Mouse (Mus musculus) hindbrain, embryonic 12.5 days (tissue): ENCODE measurements around the gene Gm27027. TPM values are rescaled to one million over a fixed set of nuclear protein-coding genes. Genes with fewer than 3 reads are reported as not detected.

Experiments
- ATAC-seq: fragments of 200-750 bp; cut with Nextera tagmentation; 2 replicates; pipeline ENCODE4 v1.8.0; 2017; ENCODE audit warnings: moderate TSS enrichment; ENCODE audit not compliant: low FRiP score
- H3K27ac ChIP-seq: fragments of 300-500 bp; sonication (generic); 2 replicates; pipeline ENCODE4 v1.5.1; 2016; ENCODE audit warnings: mild to moderate bottlenecking
- H3K27me3 ChIP-seq: fragments of 300-500 bp; sonication (generic); 2 replicates; pipeline ENCODE4 v1.6.1; 2016; ENCODE audit warnings: mild to moderate bottlenecking
- H3K36me3 ChIP-seq: fragments of 300-500 bp; sonication (generic); 2 replicates; pipeline ENCODE4 v1.6.1; 2016; ENCODE audit warnings: mild to moderate bottlenecking
- H3K4me1 ChIP-seq: fragments of 300-500 bp; sonication (generic); 2 replicates; pipeline ENCODE4 v1.6.1; 2016
- H3K4me2 ChIP-seq: fragments of 300-500 bp; sonication (generic); replicated peaks from 2 replicates; pipeline ENCODE4 v1.6.1; 2016; ENCODE audit warnings: mild to moderate bottlenecking
- H3K4me3 ChIP-seq: fragments of 300-500 bp; sonication (generic); 2 replicates; pipeline ENCODE4 v1.5.1; 2016; ENCODE audit warnings: mild to moderate bottlenecking
- H3K9ac ChIP-seq: fragments of 300-500 bp; sonication (generic); 2 replicates; pipeline ENCODE4 v1.6.1; 2016; ENCODE audit warnings: mild to moderate bottlenecking, moderate library complexity
- H3K9me3 ChIP-seq: fragments of 300-500 bp; sonication (generic); replicated peaks from 2 replicates; pipeline ENCODE4 v1.6.1; 2016; ENCODE audit warnings: mild to moderate bottlenecking
- WGBS: fragments of 180-500 bp; shearing (Covaris S2); methylation state at CpG from one replicate; pipeline ENCODE4 v1.1.7; 2016; 5-methylcytosine and 5-hydroxymethylcytosine counted together
- polyA plus RNA-seq: library from polyadenylated mRNA; unstranded; fragments of >200 nt; fragmentation: Nextera tagmentation; extraction: Ambion mirVana; gene quantifications from 2 replicates; pipeline ENCODE4 v1.2.1, GENCODE M21; 2016

Gene Gm27027
- polyA plus RNA-seq, 1 experiment from 2014 or later: not detected

GRCm38 (mm10) chr2:93953726-93954125 lies 42.4 kb downstream of the Gm27027 start:
- Histone ChIP-seq H3K4me3 (no peak overlapping the region), H3K4me2 (no peak overlapping the region), H3K9me3 (no peaks in the 10 kb centered on the region), H3K4me1 (peaks cover 22% of the 10 kb centered on the region), H3K9ac (no peak overlapping the region; the same call in 1 of the 2 replicates), H3K36me3 (no peaks in the 10 kb centered on the region), H3K27ac (no peak overlapping the region), H3K27me3 (peaks cover 57% of the 10 kb centered on the region)
- ATAC-seq: no peak
- 85% methylated on average over 9 of the region's 9 CpGs for WGBS

- Histone ChIP-seq H3K27ac (no peak overlapping the region), H3K4me1 (no peaks in the 10 kb centered on the region), H3K27me3 (no peaks in the 10 kb centered on the region), H3K9ac (no peak overlapping the region), H3K4me2 (no peak overlapping the region), H3K9me3 (peaks cover 8% of the 10 kb centered on the region; the same call in 1 of the 2 replicates), H3K36me3 (no peaks in the 10 kb centered on the region), H3K4me3 (no peak overlapping the region)
- ATAC-seq: no peak
- 60% methylated on average over 5 of the region's 5 CpGs for WGBS
These were observed 49.2 kb downstream of the Gm27027 start for GRCm38 (mm10) chr2:93946976-93947375.

GRCm38 (mm10) chr2:93944855-93945254 lies 51.3 kb downstream of the Gm27027 start:
- Histone ChIP-seq H3K9ac (no peak overlapping the region), H3K4me1 (no peaks in the 10 kb centered on the region), H3K36me3 (no peaks in the 10 kb centered on the region), H3K9me3 (peaks cover 8% of the 10 kb centered on the region; the same call in 1 of the 2 replicates), H3K4me3 (no peak overlapping the region), H3K27ac (no peak overlapping the region), H3K27me3 (no peaks in the 10 kb centered on the region), H3K4me2 (no peak overlapping the region)
- ATAC-seq: no peak
- 96% methylated on average over 4 of the region's 4 CpGs for WGBS

DNA sequence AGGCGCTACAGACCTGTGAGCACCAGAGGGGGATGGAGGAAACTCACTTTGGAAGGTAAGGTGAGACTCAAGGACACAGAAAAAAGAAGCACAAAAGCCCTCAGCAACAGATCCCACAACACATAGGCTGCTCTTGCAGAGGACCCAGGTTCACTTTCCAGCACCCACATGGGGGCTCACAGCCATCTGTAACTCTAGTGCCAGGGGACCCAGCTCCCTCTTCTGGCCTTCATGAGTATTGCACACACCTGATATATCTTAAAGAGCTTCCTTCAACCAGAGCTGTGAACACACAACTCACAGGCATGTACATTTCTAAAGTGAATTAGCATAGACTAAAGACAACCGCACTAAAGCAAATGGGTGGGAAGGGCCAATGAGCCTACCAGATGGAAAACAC lies 52.1 kb downstream of the Gm27027 start:
- 82% methylated on average over 2 of the region's 2 CpGs for WGBS

GRCm38 (mm10) chr2:93941670-93942069 lies 54.5 kb downstream of the Gm27027 start:
- H3K27me3 ChIP-seq: no peaks in the 10 kb centered on the region
- ATAC-seq: no peak
- no peak overlapping the region for H3K27ac ChIP-seq
- H3K4me3 ChIP-seq: no peak overlapping the region
- peaks cover 8% of the 10 kb centered on the region; the same call in 1 of the 2 replicates for H3K9me3 ChIP-seq
- H3K36me3 ChIP-seq: no peaks in the 10 kb centered on the region
- WGBS: 86% methylated on average over 11 of the region's 11 CpGs
- no peaks in the 10 kb centered on the region for H3K4me1 ChIP-seq
- no peak overlapping the region for H3K9ac ChIP-seq
- no peak overlapping the region for H3K4me2 ChIP-seq

More for the DNA sequence above, 52.1 kb downstream of the Gm27027 start:
- ATAC-seq: no peak
- H3K9me3 ChIP-seq: peaks cover 8% of the 10 kb centered on the region; the same call in 1 of the 2 replicates
- H3K4me2 ChIP-seq: no peak overlapping the region
- H3K27ac ChIP-seq: no peak overlapping the region
- H3K4me3 ChIP-seq: no peak overlapping the region
- no peak overlapping the region for H3K9ac ChIP-seq
- no peaks in the 10 kb centered on the region for H3K36me3 ChIP-seq
- H3K27me3 ChIP-seq: no peaks in the 10 kb centered on the region
- H3K4me1 ChIP-seq: no peaks in the 10 kb centered on the region

DNA sequence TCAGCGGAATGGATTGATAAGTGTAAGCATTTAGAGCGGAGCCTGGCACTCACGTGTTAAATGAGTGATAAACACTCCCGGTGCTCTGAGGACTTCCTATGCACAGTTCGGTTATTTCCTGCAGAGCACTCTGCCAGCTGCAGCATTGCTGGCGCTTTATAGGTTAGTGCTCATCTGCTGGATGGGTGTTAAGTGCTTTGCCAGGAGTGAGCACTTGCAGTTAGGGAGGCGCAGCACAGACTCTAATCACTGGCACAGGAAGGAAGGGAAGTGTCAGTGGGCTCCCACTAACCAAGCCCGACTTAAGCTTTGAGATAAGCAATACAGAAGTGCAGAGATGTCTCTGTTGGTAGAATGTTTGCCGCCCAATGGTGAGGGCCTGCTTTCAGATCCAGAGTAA lies 57.6 kb downstream of the Gm27027 start:
- Histone ChIP-seq H3K4me1 (no peaks in the 10 kb centered on the region), H3K4me2 (no peak overlapping the region), H3K36me3 (no peaks in the 10 kb centered on the region), H3K4me3 (no peak overlapping the region), H3K9ac (no peak overlapping the region), H3K27me3 (no peaks in the 10 kb centered on the region), H3K9me3 (peaks cover 2% of the 10 kb centered on the region; the same call in 1 of the 2 replicates), H3K27ac (no peak overlapping the region)
- ATAC-seq: no peak
- 80% methylated on average over 9 of the region's 9 CpGs for WGBS

- no peak overlapping the region for H3K4me2 ChIP-seq
- WGBS: 86% methylated on average over 10 of the region's 10 CpGs
- H3K9me3 ChIP-seq: no peaks in the 10 kb centered on the region
- no peaks in the 10 kb centered on the region for H3K27me3 ChIP-seq
- no peaks in the 10 kb centered on the region for H3K36me3 ChIP-seq
- no peak for ATAC-seq
- H3K27ac ChIP-seq: no peak overlapping the region
- no peak overlapping the region for H3K4me3 ChIP-seq
- H3K4me1 ChIP-seq: no peaks in the 10 kb centered on the region
- H3K9ac ChIP-seq: no peak overlapping the region
These were observed 67.3 kb downstream of the Gm27027 start for GRCm38 (mm10) chr2:93928866-93929265.

DNA sequence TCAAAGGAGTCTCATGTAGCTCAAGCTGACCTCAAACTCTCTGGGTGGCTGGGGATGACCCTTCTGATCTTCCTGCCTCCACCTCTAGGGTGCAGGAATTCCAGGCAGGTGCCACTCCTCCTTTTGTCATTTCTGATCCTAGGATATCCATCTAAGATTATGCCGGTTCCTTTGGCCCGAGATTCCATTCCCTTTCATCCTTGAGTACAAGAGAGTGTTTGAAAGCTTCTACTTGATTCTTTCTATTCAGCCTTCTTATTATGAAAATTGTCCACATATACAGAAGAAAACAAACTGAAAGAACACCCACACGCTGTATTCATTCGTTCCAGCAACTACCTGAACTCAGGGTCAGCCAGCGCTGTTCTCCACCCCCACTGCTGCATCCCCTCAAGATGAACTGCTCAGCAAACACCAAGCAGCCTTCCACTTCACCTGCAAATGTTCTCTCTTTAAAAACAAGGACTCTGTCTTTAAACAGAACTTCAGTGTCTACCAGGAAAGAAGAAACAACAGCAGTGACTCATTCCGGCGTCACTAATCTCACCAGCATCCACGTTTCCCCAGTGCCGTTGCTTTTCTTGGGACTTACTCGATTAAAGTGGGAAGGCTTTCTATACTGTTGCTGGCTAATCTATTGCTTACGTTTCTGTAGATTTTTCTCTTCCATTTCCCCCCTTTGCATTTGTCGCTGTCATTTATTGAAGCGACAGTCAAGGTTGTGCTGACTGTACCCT lies 68.3 kb downstream of the Gm27027 start:
- no peaks in the 10 kb centered on the region for H3K36me3 ChIP-seq
- H3K9ac ChIP-seq: no peak overlapping the region
- H3K4me2 ChIP-seq: no peak overlapping the region
- ATAC-seq: no peak
- no peak overlapping the region for H3K4me3 ChIP-seq
- H3K4me1 ChIP-seq: no peaks in the 10 kb centered on the region
- H3K9me3 ChIP-seq: no peaks in the 10 kb centered on the region
- no peak overlapping the region for H3K27ac ChIP-seq
- 78% methylated on average over 13 of the region's 13 CpGs for WGBS
- no peaks in the 10 kb centered on the region for H3K27me3 ChIP-seq

- no peak for ATAC-seq
- Histone ChIP-seq H3K4me1 (no peaks in the 10 kb centered on the region), H3K4me2 (no peak overlapping the region), H3K4me3 (no peak overlapping the region), H3K27ac (no peak overlapping the region), H3K9me3 (no peaks in the 10 kb centered on the region), H3K9ac (no peak overlapping the region), H3K27me3 (no peaks in the 10 kb centered on the region), H3K36me3 (no peaks in the 10 kb centered on the region)
- 95% methylated on average over 8 of the region's 8 CpGs for WGBS
These were observed 70.0 kb downstream of the Gm27027 start for GRCm38 (mm10) chr2:93926141-93926540.

GRCm38 (mm10) chr2:93919093-93919492 lies 77.1 kb downstream of the Gm27027 start:
- Histone ChIP-seq H3K4me1 (no peaks in the 10 kb centered on the region), H3K27me3 (no peaks in the 10 kb centered on the region), H3K4me3 (no peak overlapping the region), H3K36me3 (no peaks in the 10 kb centered on the region), H3K9ac (no peak overlapping the region), H3K27ac (no peak overlapping the region), H3K9me3 (no peaks in the 10 kb centered on the region), H3K4me2 (no peak overlapping the region)
- WGBS: 80% methylated on average over 3 of the region's 3 CpGs
- ATAC-seq: no peak

DNA sequence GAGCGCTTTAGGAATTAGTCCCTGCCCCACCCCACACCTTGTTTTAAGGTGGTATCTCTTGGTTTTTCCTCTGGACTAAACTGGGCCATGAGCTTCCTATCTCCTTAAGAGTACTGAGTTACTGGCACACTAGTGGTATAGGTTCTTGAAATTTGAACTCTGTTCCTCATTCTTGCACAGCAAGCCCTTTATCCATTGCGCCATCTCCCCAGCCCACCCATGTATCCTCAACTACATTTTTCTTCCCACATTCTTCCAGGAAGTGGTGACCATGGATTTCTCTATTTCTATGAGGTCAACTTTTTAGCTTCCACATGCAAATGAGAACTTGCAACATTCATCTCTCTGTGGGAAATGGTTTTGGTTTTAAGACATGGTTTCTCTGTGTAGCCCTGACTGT lies 82.6 kb downstream of the Gm27027 start:
- WGBS: 92% methylated on average over 2 of the region's 2 CpGs

DNA sequence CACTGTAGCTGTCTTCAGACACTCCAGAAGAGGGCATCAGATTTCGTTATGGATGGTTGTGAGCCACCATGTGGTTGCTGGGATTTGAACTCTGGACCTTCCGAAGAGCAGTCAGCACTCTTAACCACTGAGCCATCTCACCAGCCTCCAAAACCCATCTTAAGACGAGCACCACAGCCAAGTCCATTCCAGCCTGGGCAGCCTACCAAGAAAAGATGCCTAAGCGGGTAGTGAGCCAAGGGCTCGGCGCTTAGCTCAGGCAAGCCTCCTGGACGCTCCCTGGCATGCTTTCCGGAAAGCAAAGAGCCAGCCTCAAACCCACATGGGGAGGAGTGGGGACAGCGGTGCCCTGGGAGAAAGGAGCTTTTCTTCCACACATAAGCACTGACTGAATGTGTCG lies 84.2 kb downstream of the Gm27027 start:
- H3K9ac ChIP-seq: no peak overlapping the region
- no peaks in the 10 kb centered on the region for H3K27me3 ChIP-seq
- 90% methylated on average over 10 of the region's 10 CpGs for WGBS
- H3K4me2 ChIP-seq: no peak overlapping the region
- no peak overlapping the region for H3K4me3 ChIP-seq
- ATAC-seq: no peak
- peaks cover 16% of the 10 kb centered on the region for H3K4me1 ChIP-seq
- H3K9me3 ChIP-seq: no peaks in the 10 kb centered on the region
- no peak overlapping the region for H3K27ac ChIP-seq
- no peaks in the 10 kb centered on the region for H3K36me3 ChIP-seq

More for the DNA sequence above, 82.6 kb downstream of the Gm27027 start:
- Histone ChIP-seq H3K36me3 (no peaks in the 10 kb centered on the region), H3K4me3 (no peak overlapping the region), H3K27me3 (no peaks in the 10 kb centered on the region), H3K4me1 (no peaks in the 10 kb centered on the region), H3K4me2 (no peak overlapping the region), H3K9ac (no peak overlapping the region), H3K27ac (no peak overlapping the region), H3K9me3 (no peaks in the 10 kb centered on the region)
- no peak for ATAC-seq

DNA sequence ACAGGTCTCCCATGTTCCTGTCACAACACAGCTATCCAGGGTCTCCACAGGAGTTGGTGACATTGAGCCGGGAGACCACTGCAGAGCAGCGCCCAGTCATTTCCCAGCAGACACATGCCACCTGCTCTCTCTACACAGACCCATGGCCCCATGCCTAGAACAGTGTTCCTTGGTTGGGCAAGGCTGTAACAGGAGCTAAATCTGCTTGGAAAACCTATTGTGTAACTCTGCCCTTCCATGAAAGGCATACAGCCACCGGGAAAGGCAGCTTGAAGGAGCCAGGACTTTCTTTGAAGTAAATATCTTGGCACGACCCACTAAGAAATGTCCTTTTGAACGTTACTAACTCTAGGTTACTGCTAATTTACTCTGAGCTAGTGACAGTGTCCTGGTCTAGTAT lies 86.4 kb downstream of the Gm27027 start:
- no peak overlapping the region for H3K4me2 ChIP-seq
- no peaks in the 10 kb centered on the region for H3K36me3 ChIP-seq
- ATAC-seq: no peak
- no peak overlapping the region for H3K27ac ChIP-seq
- H3K27me3 ChIP-seq: no peaks in the 10 kb centered on the region
- no peak overlapping the region for H3K4me3 ChIP-seq
- H3K9me3 ChIP-seq: no peaks in the 10 kb centered on the region
- no peak overlapping the region for H3K9ac ChIP-seq
- peaks cover 24% of the 10 kb centered on the region for H3K4me1 ChIP-seq
- 78% methylated on average over 5 of the region's 5 CpGs for WGBS
